Mouse (Mus musculus) forebrain, embryonic 16.5 days (tissue): ENCODE results near the gene Sparcl1. TPM values are rescaled to one million over a fixed set of nuclear protein-coding genes. Genes with fewer than 3 reads are reported as not detected.

Experiments
- ATAC-seq: fragments of 200-750 bp; cut with Nextera tagmentation; 2 replicates; pipeline ENCODE4 v1.8.0; 2017; ENCODE audit warnings: mild to moderate bottlenecking, moderate library complexity
- H3K27ac ChIP-seq: fragments of 300-500 bp; sonication (generic); 2 replicates; pipeline ENCODE4 v1.5.1; 2014; ENCODE audit warnings: low read length, control low read depth
- H3K27me3 ChIP-seq: fragments of 300-500 bp; sonication (generic); replicated peaks from 2 replicates; pipeline ENCODE4 v1.6.1; 2014; ENCODE audit warnings: low read length; ENCODE audit not compliant: control insufficient read depth, insufficient read depth
- H3K36me3 ChIP-seq: fragments of 300-500 bp; sonication (generic); 2 replicates; pipeline ENCODE4 v1.6.1; 2014; ENCODE audit not compliant: control insufficient read depth, insufficient read depth
- H3K4me1 ChIP-seq: fragments of 300-500 bp; sonication (generic); replicated peaks from 2 replicates; pipeline ENCODE4 v1.6.1; 2014; ENCODE audit warnings: low read length; ENCODE audit not compliant: control insufficient read depth, insufficient read depth
- H3K4me2 ChIP-seq: fragments of 300-500 bp; sonication (generic); 2 replicates; pipeline ENCODE4 v1.6.1; 2014; ENCODE audit warnings: mild to moderate bottlenecking, low read length, control low read depth
- H3K4me3 ChIP-seq: fragments of 300-500 bp; sonication (generic); replicated peaks from 2 replicates; pipeline ENCODE4 v1.5.1; 2014; ENCODE audit warnings: mild to moderate bottlenecking, low read length, control low read depth
- H3K9ac ChIP-seq: fragments of 300-500 bp; sonication (generic); replicated peaks from 2 replicates; pipeline ENCODE4 v1.6.1; 2014; ENCODE audit warnings: low read depth, low read length, control low read depth
- H3K9me3 ChIP-seq: fragments of 300-500 bp; sonication (generic); 2 replicates; pipeline ENCODE4 v1.6.1; 2016; ENCODE audit warnings: low read length; ENCODE audit not compliant: control insufficient read depth
- WGBS: fragments of 180-500 bp; shearing (Covaris S2); extraction: QIAGEN DNeasy Blood & Tissue Kit; methylation state at CpG from one replicate; pipeline ENCODE4 v1.1.7; 2014; 5-methylcytosine and 5-hydroxymethylcytosine counted together
- polyA plus RNA-seq: library from polyadenylated mRNA; unstranded; fragments of >200 nt; fragmentation: Nextera tagmentation; extraction: Ambion mirVana; gene quantifications from 2 replicates; pipeline ENCODE4 v1.2.1, GENCODE M21; 2015

The Sparcl1 gene
- polyA plus RNA-seq, 1 experiment from 2014 or later, result 110 TPM

DNA sequence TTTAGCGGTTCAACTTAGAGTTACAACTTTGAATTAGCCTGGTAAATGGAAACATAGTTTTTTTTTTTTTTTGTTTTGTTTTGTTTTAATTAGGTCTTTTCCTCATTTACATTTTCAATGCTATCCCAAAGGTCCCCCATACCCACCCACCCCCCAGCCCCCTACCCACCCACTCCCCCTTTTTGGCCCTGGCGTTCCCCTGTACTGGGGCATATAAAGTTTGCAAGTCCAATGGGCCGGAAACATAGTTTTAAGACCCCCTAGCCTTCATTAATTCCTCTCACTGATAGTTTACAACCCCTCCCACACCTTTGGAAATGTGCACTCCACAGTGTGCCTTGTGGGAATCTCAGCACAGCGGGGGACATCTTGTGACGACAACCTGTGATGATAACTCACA lies 39.9 kb downstream of the Sparcl1 start:
- H3K27ac ChIP-seq, result no peak overlapping the region
- H3K9ac ChIP-seq, result no peak overlapping the region
- H3K27me3 ChIP-seq, result no peaks in the 10 kb centered on the region
- H3K4me1 ChIP-seq, result peaks cover 6% of the 10 kb centered on the region; the same call in 1 of the 2 replicates
- no peak overlapping the region for H3K4me3 ChIP-seq
- H3K4me2 ChIP-seq, result no peak overlapping the region
- no peaks in the 10 kb centered on the region for H3K9me3 ChIP-seq
- peak; percentile 77 for ATAC-seq
- 79% methylated on average over 5 of the region's 5 CpGs for whole genome bisulfite sequencing
- no peaks in the 10 kb centered on the region for H3K36me3 ChIP-seq

DNA sequence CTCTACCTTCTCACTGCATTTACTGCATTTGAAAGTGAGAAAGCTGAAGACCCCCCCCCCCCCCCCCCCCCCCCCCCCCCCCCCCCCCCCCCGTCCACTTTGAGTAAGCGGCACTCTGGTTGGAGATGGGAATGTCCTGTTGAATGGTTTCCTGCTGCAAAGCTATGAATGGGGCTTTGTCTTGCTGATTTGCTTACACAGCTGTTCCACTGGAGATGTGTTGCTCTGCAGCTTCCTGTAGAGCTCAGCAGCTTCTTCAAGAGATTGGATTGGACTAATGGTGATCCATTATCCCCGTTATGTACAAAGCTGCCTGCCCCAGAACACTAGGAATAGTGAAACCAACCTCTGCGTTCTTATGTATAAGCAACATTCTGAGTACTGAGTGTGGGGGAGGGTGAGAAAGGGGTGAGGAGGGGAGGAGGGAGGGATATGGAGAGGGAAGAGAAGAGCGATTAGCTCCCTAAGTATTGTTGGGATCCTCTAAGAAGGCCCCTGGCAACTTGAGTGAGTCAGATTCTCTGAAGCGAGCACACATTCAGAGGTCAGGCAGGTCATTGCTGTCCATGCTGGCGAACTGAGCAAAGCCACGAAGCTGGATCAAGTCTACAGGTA lies 41.2 kb downstream of the Sparcl1 start:
- Histone ChIP-seq H3K4me2 (no peak overlapping the region), H3K27me3 (no peaks in the 10 kb centered on the region), H3K9me3 (no peaks in the 10 kb centered on the region), H3K4me1 (peaks cover 6% of the 10 kb centered on the region; the same call in 1 of the 2 replicates), H3K9ac (no peak overlapping the region), H3K4me3 (no peak overlapping the region), H3K36me3 (no peaks in the 10 kb centered on the region), H3K27ac (0 out of 2 replicates have a peak overlapping the region, but pooled peaks have one; percentile 39)
- 7% methylated on average over 6 of the region's 8 CpGs for WGBS
- ATAC-seq, result peak; percentile 84

DNA sequence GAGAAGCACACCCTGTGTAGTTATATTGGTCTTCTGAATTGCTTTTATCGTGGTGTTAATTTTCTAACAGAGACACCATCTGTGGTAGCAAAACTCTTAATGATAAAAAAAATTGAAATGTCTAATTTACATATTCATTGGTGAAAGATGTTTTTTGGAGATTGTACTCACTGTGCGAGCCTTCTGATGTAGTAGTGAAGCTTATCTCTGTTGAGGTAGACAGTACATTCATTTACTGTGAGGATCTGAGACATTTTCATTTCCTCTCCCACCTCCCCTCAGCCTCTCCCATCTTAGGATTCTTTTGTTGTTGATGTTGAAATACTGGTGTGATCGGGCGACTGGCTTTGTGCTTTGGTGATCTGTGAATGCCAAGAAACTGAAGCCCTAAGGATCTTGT lies 42.5 kb downstream of the Sparcl1 start:
- H3K9ac ChIP-seq, result no peak overlapping the region
- H3K27ac ChIP-seq, result no peak overlapping the region
- H3K4me2 ChIP-seq, result no peak overlapping the region
- peak; percentile 16; the same call in 1 of the 2 replicates for ATAC-seq
- peaks cover 3% of the 10 kb centered on the region; the same call in 1 of the 2 replicates for H3K4me1 ChIP-seq
- no peak overlapping the region for H3K4me3 ChIP-seq
- H3K36me3 ChIP-seq, result no peaks in the 10 kb centered on the region
- no peaks in the 10 kb centered on the region for H3K27me3 ChIP-seq
- H3K9me3 ChIP-seq, result no peaks in the 10 kb centered on the region
- WGBS, result 56% methylated on average over 4 of the region's 4 CpGs

- no peak overlapping the region for H3K9ac ChIP-seq
- peaks cover 3% of the 10 kb centered on the region; the same call in 1 of the 2 replicates for H3K4me1 ChIP-seq
- no peak for ATAC-seq
- no peak overlapping the region for H3K4me2 ChIP-seq
- no peaks in the 10 kb centered on the region for H3K27me3 ChIP-seq
- no peaks in the 10 kb centered on the region for H3K9me3 ChIP-seq
- 83% methylated on average over 7 of the region's 7 CpGs for WGBS
- no peak overlapping the region for H3K4me3 ChIP-seq
- 0 out of 2 replicates have a peak, but pooled peaks cover 2% of the 10 kb centered on the region for H3K36me3 ChIP-seq
- H3K27ac ChIP-seq, result no peak overlapping the region
Observed at GRCm38 (mm10) chr5:104068751-104069150, 44.8 kb downstream of the Sparcl1 start.

DNA sequence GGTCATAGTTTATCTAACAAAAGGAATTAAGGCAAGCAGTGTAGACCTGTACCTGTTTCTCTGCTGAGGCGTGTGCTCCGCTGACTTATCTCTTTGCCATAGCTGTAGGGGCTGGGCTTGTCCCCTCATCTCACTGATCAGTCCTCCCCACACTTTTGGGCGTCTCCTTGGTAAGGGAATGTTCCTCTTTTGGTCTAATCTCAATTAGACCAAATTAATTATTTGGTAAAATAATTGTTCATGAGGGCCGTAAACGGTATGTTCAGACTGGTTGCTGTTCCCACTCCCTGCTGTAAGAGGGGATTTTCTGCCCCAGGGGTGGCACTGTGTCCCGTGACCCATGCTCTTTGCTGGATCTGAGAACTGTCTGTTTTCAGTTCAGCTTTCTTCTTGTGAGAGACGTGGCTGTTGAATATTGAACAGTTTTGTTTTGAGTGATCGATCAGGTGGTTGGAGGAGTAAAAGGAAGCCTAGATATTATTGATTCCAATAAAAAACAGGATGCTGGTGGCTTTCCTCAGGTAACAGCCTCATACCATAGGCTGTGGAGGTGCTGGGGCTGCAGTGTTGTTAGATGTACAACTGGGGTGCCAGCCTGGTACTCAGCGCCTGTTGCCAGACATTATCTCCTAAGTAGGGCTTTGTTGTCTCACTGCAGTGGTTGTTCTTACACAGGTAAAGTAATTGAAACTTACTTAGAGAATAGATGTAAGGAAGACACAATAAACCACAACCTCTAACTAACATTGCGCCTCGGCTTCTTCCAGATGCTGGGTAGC lies 50.6 kb downstream of the Sparcl1 start:
- H3K4me3 ChIP-seq, result no peak overlapping the region
- no peak overlapping the region for H3K9ac ChIP-seq
- no peaks in the 10 kb centered on the region for H3K27me3 ChIP-seq
- no peak for ATAC-seq
- no peak overlapping the region for H3K27ac ChIP-seq
- H3K9me3 ChIP-seq, result no peaks in the 10 kb centered on the region
- whole genome bisulfite sequencing, result 83% methylated on average over 11 of the region's 11 CpGs
- H3K36me3 ChIP-seq, result peaks cover 8% of the 10 kb centered on the region
- no peak overlapping the region for H3K4me2 ChIP-seq
- no peaks in the 10 kb centered on the region for H3K4me1 ChIP-seq

DNA sequence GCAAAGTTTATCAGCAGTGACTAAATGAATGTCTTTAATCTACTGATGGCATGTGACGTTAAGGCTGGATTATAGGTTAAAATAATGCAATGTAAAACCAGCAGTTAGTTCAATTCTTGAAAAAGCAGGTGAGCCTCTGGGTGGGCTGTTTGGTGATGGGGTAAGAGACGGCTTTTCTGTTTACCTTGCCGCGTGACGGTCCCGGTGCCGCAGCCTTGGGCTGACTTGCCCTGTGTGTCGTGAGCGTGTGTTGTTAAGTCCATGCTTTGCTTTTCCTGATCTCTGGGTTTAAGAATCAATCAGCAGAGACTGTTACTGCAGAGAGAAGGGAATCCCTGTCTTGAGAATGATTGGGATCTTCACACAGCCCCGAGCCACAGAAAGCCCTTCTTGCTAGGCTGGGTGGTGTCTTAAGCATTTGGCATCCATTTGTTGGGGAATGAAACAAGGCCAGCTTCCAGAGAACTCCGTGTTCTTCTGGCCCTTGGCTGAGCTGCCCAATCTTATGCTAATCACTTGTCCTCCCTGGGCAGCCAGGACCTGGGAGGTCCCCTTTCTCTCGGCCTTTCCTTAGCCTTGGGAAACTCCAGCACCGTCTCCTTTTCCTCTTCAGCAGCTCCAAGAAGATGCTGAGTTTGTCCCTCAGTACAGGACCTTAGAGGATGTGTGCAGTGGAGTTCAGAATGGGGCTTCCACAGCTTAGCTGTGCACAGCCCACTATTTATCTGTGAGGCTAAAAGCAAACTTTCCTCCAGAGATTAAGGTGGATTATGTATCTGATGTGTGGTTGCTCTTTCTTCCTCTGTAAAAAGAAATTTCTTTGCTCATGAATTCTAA lies 51.4 kb downstream of the Sparcl1 start:
- 80% methylated on average over 13 of the region's 13 CpGs for WGBS
- no peaks in the 10 kb centered on the region for H3K4me1 ChIP-seq
- H3K4me2 ChIP-seq, result no peak overlapping the region
- H3K36me3 ChIP-seq, result peaks cover 8% of the 10 kb centered on the region
- H3K9ac ChIP-seq, result no peak overlapping the region
- H3K9me3 ChIP-seq, result no peaks in the 10 kb centered on the region
- no peaks in the 10 kb centered on the region for H3K27me3 ChIP-seq
- H3K27ac ChIP-seq, result no peak overlapping the region
- H3K4me3 ChIP-seq, result no peak overlapping the region
- ATAC-seq, result no peak

- Histone ChIP-seq H3K4me2 (no peak overlapping the region), H3K4me1 (no peaks in the 10 kb centered on the region), H3K27me3 (no peaks in the 10 kb centered on the region), H3K27ac (no peak overlapping the region), H3K9ac (no peak overlapping the region), H3K9me3 (no peaks in the 10 kb centered on the region), H3K4me3 (no peak overlapping the region), H3K36me3 (peaks cover 8% of the 10 kb centered on the region)
- ATAC-seq, result no peak
- WGBS, result 79% methylated on average over 5 of the region's 5 CpGs
Observed at GRCm38 (mm10) chr5:104060429-104060828, 53.1 kb downstream of the Sparcl1 start.

DNA sequence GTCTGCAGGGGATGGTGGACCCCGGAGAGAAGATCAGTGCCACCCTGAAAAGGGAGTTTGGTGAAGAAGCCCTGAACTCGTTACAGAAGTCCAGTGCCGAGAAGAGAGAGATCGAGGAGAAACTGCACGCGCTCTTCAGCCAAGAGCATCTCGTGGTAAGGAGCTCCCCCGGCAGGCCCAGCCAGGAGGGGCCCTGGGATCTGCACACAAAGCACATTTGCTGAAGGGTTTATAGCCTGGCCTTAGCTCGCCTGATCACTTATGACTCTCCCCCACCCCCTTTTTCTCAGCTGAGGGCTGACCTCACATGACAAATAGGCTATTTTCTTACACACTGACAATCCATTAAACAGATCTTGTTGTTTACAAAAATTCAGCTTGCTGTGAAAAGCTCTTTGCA lies 53.9 kb downstream of the Sparcl1 start:
- WGBS, result 79% methylated on average over 9 of the region's 9 CpGs
- no peaks in the 10 kb centered on the region for H3K9me3 ChIP-seq
- ATAC-seq, result no peak
- no peak overlapping the region for H3K4me2 ChIP-seq
- no peak overlapping the region for H3K9ac ChIP-seq
- peaks cover 7% of the 10 kb centered on the region for H3K36me3 ChIP-seq
- H3K4me3 ChIP-seq, result no peak overlapping the region
- H3K27me3 ChIP-seq, result no peaks in the 10 kb centered on the region
- no peaks in the 10 kb centered on the region for H3K4me1 ChIP-seq
- H3K27ac ChIP-seq, result no peak overlapping the region

DNA sequence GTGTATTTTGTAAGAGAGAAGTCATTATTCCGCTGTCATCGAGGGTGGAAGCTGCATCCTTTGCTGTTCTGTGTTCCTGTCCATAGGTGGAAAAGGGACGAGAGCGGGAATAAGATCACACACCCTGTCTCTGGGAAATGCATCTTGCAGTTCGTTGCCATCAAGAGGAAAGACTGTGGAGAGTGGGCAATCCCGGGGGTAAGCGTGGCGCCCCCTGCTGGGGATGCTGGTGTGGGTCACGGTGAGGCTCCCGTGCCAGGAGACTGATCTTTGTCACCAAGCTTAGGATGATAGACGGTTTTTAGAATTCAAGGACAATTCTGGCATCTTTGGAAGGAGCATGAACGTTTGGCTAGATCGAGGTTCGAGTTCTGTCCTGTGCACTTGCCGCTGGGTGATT lies 55.5 kb downstream of the Sparcl1 start:
- no peak overlapping the region for H3K9ac ChIP-seq
- no peak for ATAC-seq
- no peak overlapping the region for H3K4me2 ChIP-seq
- H3K27me3 ChIP-seq, result no peaks in the 10 kb centered on the region
- no peak overlapping the region for H3K4me3 ChIP-seq
- no peaks in the 10 kb centered on the region for H3K4me1 ChIP-seq
- H3K9me3 ChIP-seq, result no peaks in the 10 kb centered on the region
- H3K27ac ChIP-seq, result no peak overlapping the region
- peaks cover 7% of the 10 kb centered on the region for H3K36me3 ChIP-seq
- WGBS, result 65% methylated on average over 15 of the region's 15 CpGs
